Mouse (Mus musculus) liver, embryonic 14.5 days (tissue): ENCODE measurements at regions not wholly inside any gene's neighbourhood (a gene's known extent, or its start where the extent isn't known, plus 50 kb on each side); places are given as distances from the start of the nearest gene placed in this dataset.

Experiments used
- CTCF ChIP-seq: IDR thresholded peaks from 2 replicates; pipeline ENCODE4 v1.5.1; 2016; ENCODE audit warnings: antibody characterized with exemption, low read depth, control low read depth
- EP300 ChIP-seq: IDR thresholded peaks from 2 replicates; pipeline ENCODE4 v1.6.1; 2016; ENCODE audit warnings: antibody characterized with exemption, low read depth

DNA sequence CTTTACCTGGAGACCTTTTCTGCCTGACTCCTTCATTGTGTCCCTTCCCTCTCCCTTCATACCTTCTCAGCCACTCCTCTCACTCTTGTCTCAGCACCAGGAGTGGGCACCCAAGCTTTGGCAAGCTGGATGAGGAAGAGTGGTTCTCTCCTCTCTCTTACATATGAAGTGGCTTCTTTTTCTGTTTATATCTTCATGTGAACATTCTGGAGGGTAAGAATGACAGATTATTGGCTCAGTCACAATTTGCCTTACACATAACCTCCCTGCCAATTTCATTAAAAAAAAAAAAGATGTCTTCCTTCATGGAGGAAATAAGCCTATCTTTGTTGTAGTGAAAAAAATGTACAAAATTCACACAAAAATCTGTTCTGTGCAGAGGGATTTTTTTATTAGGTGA, 513.8 kb downstream of the Plcl1 start:
- TF ChIP-seq EP300 (no peak), CTCF (no peak)
